Mouse (Mus musculus): ENCODE measurements around the gene Supt4a. TPM values are rescaled to one million over a fixed set of nuclear protein-coding genes. Genes with fewer than 3 reads are reported as not detected.

Gene Supt4a
- polyA plus RNA-seq, 1 experiment from 2014 or later = 166 TPM

- Histone ChIP-seq H3K27me3 (replicated peaks; ENCODE audit: insufficient read depth, low read length) (no peaks in the 10 kb centered on the region), H3K36me3 (ENCODE audit: insufficient read depth, low read length) (no peaks in the 10 kb centered on the region), H3K9me3 (ENCODE audit: low read length) (no peaks in the 10 kb centered on the region), H3K4me3 (ENCODE audit: low read depth, low read length) (no peak overlapping the region), H3K27ac (ENCODE audit: low read length) (no peak overlapping the region), H3K4me1 (ENCODE audit: insufficient read depth, low read depth, low read length) (no peaks in the 10 kb centered on the region), H3K4me2 (replicated peaks; ENCODE audit: low read depth, low read length) (no peak overlapping the region), H3K9ac (replicated peaks; ENCODE audit: low read depth) (no peak overlapping the region)
- ATAC-seq (no peak), DNase-seq (ENCODE audit: low spot score) (no peak)
- TF ChIP-seq CTCF (IDR thresholded peaks at IDR 0.05) = no peak
- TF ChIP-seq EP300 (IDR thresholded peaks at IDR 0.05) = no peak
- 75% methylated on average over 4 of the region's 4 CpGs for WGBS
These were observed 42.0 kb downstream of the Supt4a start for GRCm38 (mm10) chr11:87779392-87779791.

- no peak for ATAC-seq
- no peak overlapping the region for H3K4me2 ChIP-seq (replicated peaks; ENCODE audit: low read depth, low read length)
- no peaks in the 10 kb centered on the region for H3K36me3 ChIP-seq (ENCODE audit: insufficient read depth, low read length)
- no peak for TF ChIP-seq CTCF (IDR thresholded peaks at IDR 0.05)
- TF ChIP-seq EP300 (IDR thresholded peaks at IDR 0.05) = no peak
- H3K27me3 ChIP-seq (replicated peaks; ENCODE audit: insufficient read depth, low read length) = no peaks in the 10 kb centered on the region
- no peaks in the 10 kb centered on the region for H3K4me1 ChIP-seq (ENCODE audit: insufficient read depth, low read depth, low read length)
- no peak for DNase-seq (ENCODE audit: low spot score)
- no peaks in the 10 kb centered on the region for H3K9me3 ChIP-seq (ENCODE audit: low read length)
- WGBS = 64% methylated on average over 8 of the region's 8 CpGs
- no peak overlapping the region for H3K27ac ChIP-seq (ENCODE audit: low read length)
- H3K4me3 ChIP-seq (ENCODE audit: low read depth, low read length) = no peak overlapping the region
- no peak overlapping the region for H3K9ac ChIP-seq (replicated peaks; ENCODE audit: low read depth)
These were observed 42.8 kb downstream of the Supt4a start for GRCm38 (mm10) chr11:87780130-87780529.

- ATAC-seq = no peak
- Histone ChIP-seq H3K4me2 (replicated peaks; ENCODE audit: low read depth, low read length) (no peak overlapping the region), H3K9me3 (ENCODE audit: low read length) (no peaks in the 10 kb centered on the region), H3K4me1 (ENCODE audit: insufficient read depth, low read depth, low read length) (no peaks in the 10 kb centered on the region), H3K9ac (replicated peaks; ENCODE audit: low read depth) (no peak overlapping the region), H3K4me3 (ENCODE audit: low read depth, low read length) (no peak overlapping the region), H3K27me3 (replicated peaks; ENCODE audit: insufficient read depth, low read length) (no peaks in the 10 kb centered on the region), H3K27ac (ENCODE audit: low read length) (no peak overlapping the region), H3K36me3 (ENCODE audit: insufficient read depth, low read length) (no peaks in the 10 kb centered on the region)
- no peak for DNase-seq (ENCODE audit: low spot score)
- TF ChIP-seq EP300 (IDR thresholded peaks at IDR 0.05) (no peak), CTCF (IDR thresholded peaks at IDR 0.05) (no peak)
- WGBS = 87% methylated on average over 6 of the region's 6 CpGs
These were observed 52.7 kb downstream of the Supt4a start for GRCm38 (mm10) chr11:87790088-87790487.

MicroRNAs within 50 kb of the gene (microRNA counts, 519-probe panel; counts per million panel counts)
- microRNA mmu-miR-142-3p = 5,858 counts per million, percentile 75 among the panel's probes with 10 or more counts
- microRNA mmu-miR-142-5p = 2,150 counts per million, percentile 5 among the panel's probes with 10 or more counts

Small RNA genes within 50 kb of the gene (microRNA-seq; reads per million reads assigned to microRNA genes)
- gene Mir142 = not detected
- not detected for gene Mir142b

Other genes starting within 250 kb of the Supt4a start
- not detected in 2 replicates for gene Gm11492, start 170.9 kb upstream of the Supt4a start, polyA plus RNA-seq (2015; fragmentation: Nextera tagmentation; extraction: Ambion mirVana)
- 366 and 392 TPM in 2 replicates for gene Sept4, start 168.6 kb upstream of the Supt4a start, polyA plus RNA-seq (2015; fragmentation: Nextera tagmentation; extraction: Ambion mirVana)
- 9.4 and 13.3 TPM in 2 replicates for gene Mtmr4, start 145.4 kb upstream of the Supt4a start, polyA plus RNA-seq (2015; fragmentation: Nextera tagmentation; extraction: Ambion mirVana)
- gene Hsf5, start 120.4 kb upstream of the Supt4a start, polyA plus RNA-seq (2015; fragmentation: Nextera tagmentation; extraction: Ambion mirVana) = 0.05 and 0.11 TPM in 2 replicates
- gene Rnf43, start 74.8 kb upstream of the Supt4a start, polyA plus RNA-seq (2015; fragmentation: Nextera tagmentation; extraction: Ambion mirVana) = 4.6 and 6.6 TPM in 2 replicates
- gene Tspoap1, start 23.0 kb downstream of the Supt4a start, polyA plus RNA-seq (2015; fragmentation: Nextera tagmentation; extraction: Ambion mirVana) = 0.64 and 0.83 TPM in 2 replicates
- 0.32 and 0.68 TPM in 2 replicates for gene Mpo, start 56.0 kb downstream of the Supt4a start, polyA plus RNA-seq (2015; fragmentation: Nextera tagmentation; extraction: Ambion mirVana)
- gene Lpo, start 90.7 kb downstream of the Supt4a start, polyA plus RNA-seq (2015; fragmentation: Nextera tagmentation; extraction: Ambion mirVana) = not detected in 2 replicates
- 5.6 and 7.5 TPM in 2 replicates for gene Mks1, start 115.7 kb downstream of the Supt4a start, polyA plus RNA-seq (2015; fragmentation: Nextera tagmentation; extraction: Ambion mirVana)
- not detected in 2 replicates for gene Epx, start 138.0 kb downstream of the Supt4a start, polyA plus RNA-seq (2015; fragmentation: Nextera tagmentation; extraction: Ambion mirVana)
- gene Olfr462, start 154.7 kb downstream of the Supt4a start, polyA plus RNA-seq (2015; fragmentation: Nextera tagmentation; extraction: Ambion mirVana) = not detected in 2 replicates
- not detected in 2 replicates for gene Olfr463, start 159.8 kb downstream of the Supt4a start, polyA plus RNA-seq (2015; fragmentation: Nextera tagmentation; extraction: Ambion mirVana)
- gene Olfr464, start 183.4 kb downstream of the Supt4a start, polyA plus RNA-seq (2015; fragmentation: Nextera tagmentation; extraction: Ambion mirVana) = not detected in 2 replicates
- gene Dynll2, start 250.0 kb downstream of the Supt4a start, polyA plus RNA-seq (2015; fragmentation: Nextera tagmentation; extraction: Ambion mirVana) = 12.3 and 14.5 TPM in 2 replicates